Mouse (Mus musculus) hematopoietic stem cell, adult 5-6 weeks (primary cell): ENCODE results near the gene Spr. TPM values are rescaled to one million over a fixed set of nuclear protein-coding genes. Genes with fewer than 3 reads are reported as not detected.
"Not testable (repeated sequence)": the region's sequence is repeated elsewhere in the genome, so short reads cannot be mapped to it uniquely, and the experiment has no call there.

Source experiments
- ATAC-seq, 2 experiments: fragments of 125-278 bp in 1 of 2; replicated peaks in 1 of 2; 2 replicates each; pipeline ENCODE4 v1.8.0; 2016 to 2017; ENCODE audit warnings: inconsistent platforms in 2 of 2, mild to moderate bottlenecking in 2 of 2, moderate number of reproducible peaks in 2 of 2, low read depth in 1 of 2, moderate TSS enrichment in 1 of 2; ENCODE audit not compliant: low FRiP score in 2 of 2, poor library complexity in 2 of 2, severe bottlenecking in 2 of 2, insufficient read depth in 1 of 2, low TSS enrichment in 1 of 2
- total RNA-seq: library from RNA; stranded (forward); fragments of 172-1452, 232-1000 nt; gene quantifications from 2 replicates; pipeline ENCODE4 v1.2.3, GENCODE M21; 2017

Spr gene
- 26.1 and 31.2 TPM in 2 replicates for total RNA-seq

GRCm38 (mm10) chr6:85137217-85138035, at the start of gene Spr:
Spr (minus strand) TSS chr6:85137766.
- ATAC-seq: peak; percentile 82

- no peak for ATAC-seq
Observed at GRCm38 (mm10) chr6:85186744-85187059, 49.1 kb upstream of the Spr start.

GRCm38 (mm10) chr6:85186033-85186743, 48.6 kb upstream of the Spr start:
- ATAC-seq: no peak

- ATAC-seq: no peak
Observed at GRCm38 (mm10) chr6:85183951-85184350, 46.4 kb upstream of the Spr start.

GRCm38 (mm10) chr6:85180036-85180435, 42.5 kb upstream of the Spr start:
- no peak for ATAC-seq

- ATAC-seq: no peak
Observed at GRCm38 (mm10) chr6:85179569-85179968, 42.0 kb upstream of the Spr start.

GRCm38 (mm10) chr6:85165440-85165921, 27.9 kb upstream of the Spr start:
- ATAC-seq: no peak

GRCm38 (mm10) chr6:85160201-85160923, 22.8 kb upstream of the Spr start:
- peak; percentile 52 to 81; a peak in 3 of 4 replicates for ATAC-seq

GRCm38 (mm10) chr6:85159092-85159760, 21.7 kb upstream of the Spr start:
- peak; percentile 44 to 56; a peak in 3 of 4 replicates for ATAC-seq

- ATAC-seq: not testable (repeated sequence)
Observed at GRCm38 (mm10) chr6:85158040-85158804, 20.7 kb upstream of the Spr start.

GRCm38 (mm10) chr6:85156551-85156950, 19.0 kb upstream of the Spr start:
- not testable (repeated sequence) for ATAC-seq

GRCm38 (mm10) chr6:85154861-85155528, 17.4 kb upstream of the Spr start:
- ATAC-seq: 0 out of 4 replicates have a peak, but pooled peaks of 1 of the 2 experiments have one; percentile 15

GRCm38 (mm10) chr6:85153970-85154540, 16.5 kb upstream of the Spr start:
- ATAC-seq: peak; percentile 81 to 91

GRCm38 (mm10) chr6:85150386-85150785, 12.8 kb upstream of the Spr start:
- ATAC-seq: no peak

GRCm38 (mm10) chr6:85147636-85148035, 10.1 kb upstream of the Spr start:
- ATAC-seq: no peak

GRCm38 (mm10) chr6:85144466-85144865, 6.9 kb upstream of the Spr start:
- no peak for ATAC-seq
